Mouse (Mus musculus): Measurements from ENCODE around the gene Gm10053.

DNA sequence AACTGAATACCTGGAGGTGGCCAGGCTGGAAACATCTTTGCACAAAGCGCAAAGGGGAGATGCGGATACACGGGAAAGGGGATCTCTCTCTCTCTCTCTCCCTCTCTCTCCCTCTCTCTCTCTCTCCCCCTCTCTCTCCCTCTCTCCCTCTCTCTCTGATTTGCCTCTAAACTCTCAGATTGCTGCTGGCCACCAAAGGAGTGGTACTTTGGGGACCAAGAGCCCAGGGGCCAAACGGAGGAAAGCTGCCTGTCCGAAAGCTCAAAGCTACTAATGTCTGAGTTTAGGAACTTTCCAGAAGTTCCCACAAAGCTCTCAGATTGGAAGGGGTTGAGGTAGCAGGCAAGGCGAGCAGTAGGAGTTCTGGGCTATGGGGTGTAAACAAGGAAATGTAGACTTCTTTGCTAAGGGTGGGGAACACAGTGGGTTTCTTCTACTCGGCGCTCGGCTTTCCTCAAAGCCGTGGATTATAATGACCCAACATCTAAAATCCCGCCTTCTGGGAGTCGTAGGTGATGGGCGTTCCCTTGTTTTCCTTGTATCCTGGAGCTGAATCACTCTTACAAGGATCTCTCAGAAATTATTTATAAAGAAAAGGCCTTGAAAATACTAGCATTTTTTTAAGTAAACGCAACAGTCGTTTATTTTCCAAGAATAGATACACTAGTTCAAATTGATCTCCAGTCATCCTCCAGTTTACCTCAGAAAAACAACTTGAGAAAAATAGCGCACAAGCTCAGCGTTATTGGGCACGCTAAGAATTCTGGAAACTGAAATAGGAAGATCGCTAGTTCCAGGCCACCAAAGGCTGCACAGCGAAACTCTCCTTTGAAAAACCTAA, 22.6 kb downstream of the Gm10053 start:
- TF ChIP-seq CTCF (IDR thresholded peaks at IDR 0.05; ENCODE audit: low read depth, low read length) = no peak
- no peak for TF ChIP-seq POLR2A (IDR thresholded peaks at IDR 0.05; ENCODE audit: insufficient read depth, low read length)
- TF ChIP-seq EP300 (IDR thresholded peaks at IDR 0.05; ENCODE audit: insufficient read depth, low read depth, low read length) = no peak
